Mouse (Mus musculus) small intestine, adult 2 months (tissue): ENCODE measurements around the gene Utp15.

Experiments
- CTCF ChIP-seq: fragments of 200-500 bp; IDR thresholded peaks from 2 replicates; pipeline ENCODE4 v1.5.1; 2012; ENCODE audit warnings: low read depth, mild to moderate bottlenecking, control low read depth, inconsistent platforms, low read length, moderate library complexity, mixed read lengths; ENCODE audit not compliant: insufficient replicate concordance, insufficient read length; ENCODE audit errors: extremely low read depth
- POLR2A ChIP-seq: fragments of 200-500 bp; IDR thresholded peaks from 2 replicates; pipeline ENCODE4 v1.6.1; 2012; ENCODE audit warnings: low read depth, mild to moderate bottlenecking, control low read depth, inconsistent platforms, low read length, moderate library complexity

GRCm38 (mm10) chr13:98291712-98292111 lies 28.9 kb upstream of the Utp15 start:
- TF ChIP-seq CTCF (no peak), POLR2A (no peak)
